Mouse (Mus musculus): ENCODE data around the gene Nxn.

DNA sequence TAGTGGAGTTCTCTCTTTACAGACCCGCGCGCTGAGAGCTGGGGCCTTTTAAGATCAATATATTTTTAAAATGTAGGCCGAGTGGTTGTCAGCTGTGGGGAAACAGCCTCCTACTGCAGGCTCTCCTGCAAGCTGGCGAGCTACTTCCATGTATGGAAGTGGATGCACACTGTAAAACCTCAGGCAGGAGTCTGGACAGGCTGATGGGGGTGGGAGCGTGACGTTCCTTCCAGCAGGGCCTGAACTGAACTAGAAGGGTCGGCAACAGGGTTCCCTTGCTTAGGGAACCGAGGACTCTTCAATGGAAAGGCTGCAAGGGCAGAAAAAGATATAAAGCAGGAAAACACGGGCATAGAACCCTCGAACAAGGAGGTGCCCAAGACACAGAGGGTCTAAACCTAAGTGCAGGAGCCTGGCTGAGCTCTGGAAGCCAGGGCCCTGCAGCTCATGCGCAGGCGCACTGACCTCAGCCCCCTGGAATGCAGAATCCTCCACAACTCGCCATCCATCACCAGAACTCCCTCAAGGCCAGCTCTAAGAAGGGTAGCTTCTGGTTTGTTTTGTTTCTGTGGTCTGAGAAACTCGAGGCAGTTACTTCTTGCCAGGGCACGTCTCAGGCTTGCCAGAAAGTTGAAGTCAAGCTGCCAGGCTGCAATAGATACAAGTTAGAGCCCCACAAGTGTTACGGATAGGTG is 24.3 kb downstream of the Nxn start:
- TF ChIP-seq EP300 (IDR thresholded peaks at IDR 0.05) = no peak
- TF ChIP-seq CTCF (IDR thresholded peaks at IDR 0.05) = no peak

Measured in lung, postnatal 0 days (tissue).